Mouse (Mus musculus): ENCODE data around the gene Etv3.
"Not testable (repeated sequence)": the region's sequence is repeated elsewhere in the genome, so short reads cannot be mapped to it uniquely, and the experiment has no call there.

Gene Etv3

DNA sequence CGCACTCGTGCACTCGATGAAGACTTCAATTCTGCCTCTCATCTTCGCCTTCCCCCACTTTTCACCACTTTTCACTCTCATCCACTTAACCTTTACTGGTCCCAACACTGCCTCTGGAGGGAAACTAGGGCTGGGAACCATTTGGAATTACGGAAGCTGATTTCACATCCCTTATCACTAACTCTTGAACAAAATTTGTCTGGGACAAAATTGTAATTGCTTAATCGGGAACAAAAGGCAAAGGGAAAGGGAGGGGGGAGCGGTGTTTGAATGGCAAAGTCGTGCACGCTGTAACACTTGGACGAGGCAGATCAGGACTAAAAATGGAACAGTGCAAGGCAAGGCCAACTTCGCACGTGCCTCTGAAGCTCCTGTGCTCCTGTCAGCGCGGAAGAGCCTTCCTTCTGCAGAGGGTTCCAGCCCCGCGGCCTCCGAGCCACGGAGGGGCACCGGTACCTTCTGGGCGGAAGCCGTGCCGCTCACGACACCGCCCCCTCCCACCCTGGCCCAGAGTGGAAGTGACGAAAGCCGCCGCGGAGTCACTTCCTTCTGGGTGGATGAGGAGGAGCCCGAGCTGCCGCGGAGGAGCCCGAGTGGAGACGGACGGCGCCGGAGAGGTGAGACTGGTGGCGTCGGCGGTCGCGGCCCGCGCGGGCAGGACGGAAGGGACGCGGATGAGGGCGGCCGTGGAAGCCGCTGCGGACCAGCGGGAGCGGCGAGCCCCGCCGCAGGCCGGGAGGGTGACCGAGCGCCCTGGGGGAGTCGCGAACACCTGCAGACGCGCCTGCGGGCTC, at the start of gene Etv3:
Etv3 (plus strand) TSS at position 365 of the 794 bp plus-strand sequence.
- DNase-seq (ENCODE audit: low read depth), result peak; percentile 37

DNA sequence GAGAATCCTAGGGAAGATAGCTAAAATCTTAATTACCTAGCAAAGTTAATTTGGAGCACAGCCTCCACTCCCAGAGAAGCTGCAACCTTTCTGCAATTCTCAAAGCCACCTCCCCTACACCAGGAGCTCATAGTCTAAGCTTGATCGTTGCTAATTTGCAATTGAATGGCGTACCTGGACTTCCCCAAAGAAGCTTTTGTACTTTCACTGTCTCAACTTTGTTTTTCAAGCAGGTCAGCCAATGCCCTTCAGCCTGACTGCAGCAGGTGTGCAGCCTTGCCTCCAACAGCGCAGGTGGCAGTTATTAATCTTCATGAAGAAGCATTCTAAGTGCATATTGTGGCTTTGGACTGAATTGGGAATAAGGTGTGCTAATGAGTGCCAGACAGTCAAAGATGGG, 47.3 kb upstream of the Etv3 start:
- not testable (repeated sequence) for DNase-seq (ENCODE audit: low read depth)

DNA sequence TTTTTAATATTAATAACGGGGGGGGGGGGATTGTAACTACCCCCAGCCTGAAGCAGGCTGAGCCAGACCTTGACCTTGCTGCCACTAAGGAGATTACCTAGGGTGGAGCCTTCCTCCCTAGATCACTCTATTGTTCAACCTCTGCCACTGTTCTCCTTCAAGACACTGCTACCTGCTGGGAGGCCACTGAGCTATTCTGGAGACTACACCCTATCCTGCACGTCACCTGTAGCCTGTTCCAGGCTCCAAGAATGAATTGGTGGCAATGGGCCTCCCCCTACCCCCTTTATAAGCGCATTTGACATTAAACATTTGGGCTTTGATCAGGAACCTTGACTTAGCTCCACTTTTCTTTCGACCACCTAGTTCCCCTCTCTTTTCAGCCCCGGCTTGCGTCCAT, 46.6 kb upstream of the Etv3 start:
- DNase-seq (ENCODE audit: low read depth), result not testable (repeated sequence)

DNA sequence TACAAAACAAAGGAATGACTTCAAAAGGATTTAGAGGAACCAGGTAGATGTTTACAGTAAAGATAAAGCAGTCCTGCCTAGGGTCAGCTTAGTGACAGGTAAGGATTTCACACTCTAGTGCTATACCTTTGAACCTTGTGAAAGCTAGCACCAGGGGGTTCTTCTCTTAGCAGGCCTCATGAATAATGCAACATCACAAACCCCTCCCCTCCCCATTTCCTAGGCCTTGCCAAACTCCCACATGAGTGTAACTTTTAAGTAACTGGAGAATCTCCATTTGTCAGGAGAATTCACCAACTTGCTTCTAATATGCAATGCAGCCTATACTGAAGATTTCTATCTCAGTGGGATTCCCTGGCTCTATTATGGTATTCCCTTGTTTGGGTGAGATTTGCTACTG, 46.0 kb upstream of the Etv3 start:
- DNase-seq (ENCODE audit: low read depth), result not testable (repeated sequence)

DNA sequence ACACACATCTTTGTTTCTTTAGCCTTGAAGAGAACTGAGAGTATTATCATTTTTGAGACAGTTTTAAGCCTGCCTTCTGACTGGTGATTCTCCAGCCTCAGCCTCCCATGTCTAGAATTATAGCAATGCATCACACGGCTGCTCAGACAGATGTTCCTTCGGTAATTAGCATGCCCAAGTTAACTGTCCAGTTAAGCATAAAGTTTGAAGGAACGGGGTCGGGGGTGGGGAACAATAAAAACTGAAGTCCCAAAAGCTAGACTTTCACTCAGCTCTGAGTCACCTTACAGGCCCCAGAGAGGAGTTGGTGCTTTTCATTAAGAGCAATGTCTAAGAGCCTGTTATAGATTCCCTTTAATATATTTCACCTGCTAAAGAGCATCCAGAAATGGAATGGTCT, 37.8 kb upstream of the Etv3 start:
- DNase-seq (ENCODE audit: low read depth), result no peak

DNA sequence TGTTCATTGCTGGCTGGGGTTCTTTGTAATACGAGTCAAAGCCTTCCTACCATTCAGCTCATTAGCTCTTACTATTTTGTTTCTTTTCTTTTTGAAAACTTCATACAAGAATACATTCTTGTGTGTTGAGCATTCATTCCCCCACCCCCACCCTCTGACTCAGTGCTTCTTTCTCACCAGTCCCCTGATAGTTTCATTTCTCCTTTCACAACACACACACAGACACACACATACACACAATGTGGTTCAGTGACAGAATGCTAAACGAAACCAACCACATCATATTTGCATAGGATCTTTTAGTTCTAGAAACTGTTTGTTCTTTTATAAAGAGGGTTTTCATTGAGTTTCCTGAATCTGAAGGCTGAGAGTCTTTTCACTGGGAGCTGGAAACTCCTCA, 37.3 kb upstream of the Etv3 start:
- no peak for DNase-seq (ENCODE audit: low read depth)

DNA sequence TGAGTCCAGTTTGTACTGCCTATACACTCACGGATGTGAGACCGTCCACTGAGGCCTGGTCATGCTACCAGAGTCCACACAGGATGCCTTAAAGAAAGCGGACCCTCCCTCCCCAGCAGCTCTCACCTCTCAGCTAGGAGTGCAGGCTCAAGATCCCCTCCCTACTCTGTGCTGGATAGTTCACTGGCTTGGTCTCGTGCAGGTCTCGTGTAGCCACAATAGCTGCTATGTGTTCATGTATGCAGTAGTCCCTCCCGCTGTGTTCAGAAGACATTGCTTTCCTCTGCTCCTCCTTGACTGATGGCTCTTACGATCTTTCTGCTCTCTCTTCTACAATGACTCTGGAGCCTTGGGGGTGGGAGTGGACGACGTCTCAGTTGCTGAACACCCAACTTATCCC, 26.9 kb upstream of the Etv3 start:
- DNase-seq (ENCODE audit: low read depth), result no peak

DNA sequence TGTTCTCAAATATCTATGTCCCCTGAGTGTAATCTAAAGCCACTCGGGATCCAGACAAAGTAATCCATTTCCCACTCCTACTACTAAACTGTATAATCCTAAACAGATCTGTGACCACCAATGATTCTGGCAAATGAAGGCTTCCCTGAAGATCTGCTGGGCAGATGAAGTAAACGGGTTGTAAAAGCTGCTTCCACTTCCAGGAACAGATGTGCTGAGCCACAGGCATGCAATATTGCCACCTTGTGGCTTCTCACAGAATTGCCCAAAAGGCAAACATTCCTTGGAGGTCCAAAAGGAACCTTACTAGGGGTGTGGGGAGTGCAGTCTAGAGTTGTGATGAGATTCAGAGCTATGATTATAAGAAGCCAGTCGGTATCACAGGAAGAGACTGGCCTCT, 26.1 kb upstream of the Etv3 start:
- DNase-seq (ENCODE audit: low read depth), result peak; percentile 36

DNA sequence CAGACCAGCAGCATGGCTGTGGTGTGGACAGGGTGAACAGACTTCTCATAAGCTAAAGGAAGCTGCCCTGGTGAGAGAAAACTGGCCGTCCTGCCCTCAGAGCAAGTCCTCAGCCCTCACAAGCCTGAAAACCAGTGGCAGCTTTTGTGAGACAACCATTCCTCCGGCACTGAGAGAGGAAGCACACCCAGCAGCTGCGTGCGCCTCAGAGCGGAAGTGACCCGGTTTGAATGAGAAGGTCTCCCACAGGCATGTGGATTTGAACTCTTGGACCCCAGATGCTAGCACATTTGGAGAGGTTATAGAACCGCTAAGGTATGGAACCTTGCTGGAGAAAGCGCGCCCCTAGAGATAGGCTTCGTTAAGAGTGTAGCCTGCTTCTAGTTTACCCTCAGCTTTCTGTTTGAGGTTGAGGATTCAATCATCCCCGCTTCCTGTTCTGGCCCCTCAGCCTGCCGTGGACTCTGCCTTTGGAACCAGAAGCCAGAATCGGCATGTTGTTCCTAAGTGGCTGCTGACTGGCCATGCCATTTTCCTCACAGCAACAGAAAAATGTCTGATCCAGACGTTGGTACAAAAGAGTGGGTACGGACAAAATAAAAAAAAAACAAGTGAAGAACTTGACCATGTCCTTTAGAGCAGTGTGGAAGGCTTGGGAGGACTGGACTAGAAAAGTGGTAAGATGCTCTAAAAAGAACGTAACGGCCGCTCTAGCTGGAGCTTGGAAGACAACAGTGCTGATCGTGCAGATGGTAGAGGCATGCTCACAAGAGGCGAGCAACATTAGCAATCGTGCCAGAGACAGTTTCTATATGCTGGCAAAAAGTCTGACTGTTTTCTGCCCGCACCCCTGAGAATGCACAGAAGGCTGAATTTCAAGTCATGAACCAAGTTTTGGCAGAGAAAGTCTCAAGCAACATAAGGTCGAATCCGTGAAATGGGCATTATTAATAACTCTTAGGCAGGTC, 24.8 kb upstream of the Etv3 start:
- DNase-seq (ENCODE audit: low read depth), result no peak

DNA sequence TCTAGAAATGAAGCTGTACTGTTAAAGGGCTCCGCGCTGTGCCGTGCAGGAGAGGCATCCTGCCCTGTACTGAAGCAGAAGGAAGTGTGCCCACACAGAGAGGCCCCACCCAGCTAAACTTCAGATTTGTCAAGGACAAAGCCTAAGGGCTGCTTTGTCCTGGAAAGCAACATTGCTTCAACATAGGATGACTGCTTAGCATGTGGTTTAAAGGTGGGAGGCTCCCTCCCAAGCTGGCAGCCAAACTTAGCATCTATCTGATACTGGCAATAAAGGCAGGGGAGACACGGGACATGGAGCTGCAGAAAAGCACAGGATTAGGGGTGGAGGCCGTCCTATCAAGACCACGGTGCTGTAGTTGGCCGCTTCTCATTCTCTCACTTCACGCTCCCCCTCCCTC, 24.1 kb upstream of the Etv3 start:
- DNase-seq (ENCODE audit: low read depth), result no peak

DNA sequence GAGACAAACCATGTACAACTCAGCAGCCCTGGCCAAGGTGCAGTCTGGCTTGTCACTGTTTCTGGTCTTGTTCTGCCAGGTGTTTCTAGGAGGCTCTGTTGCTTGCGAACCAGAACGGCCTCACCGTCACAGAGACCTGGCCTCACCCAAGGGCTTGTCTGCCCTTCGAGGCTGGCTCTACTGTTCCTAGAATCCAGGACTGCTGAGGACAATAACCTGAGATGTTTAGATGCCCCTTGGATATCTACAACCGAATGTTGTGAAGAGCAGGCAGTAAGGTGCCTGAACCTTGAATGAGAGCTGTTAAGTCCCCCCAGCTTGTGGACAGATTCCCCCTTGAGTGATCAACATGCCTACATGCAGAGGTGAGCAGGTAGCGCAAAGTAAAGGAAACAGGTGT, 22.4 kb upstream of the Etv3 start:
- DNase-seq (ENCODE audit: low read depth), result no peak

DNA sequence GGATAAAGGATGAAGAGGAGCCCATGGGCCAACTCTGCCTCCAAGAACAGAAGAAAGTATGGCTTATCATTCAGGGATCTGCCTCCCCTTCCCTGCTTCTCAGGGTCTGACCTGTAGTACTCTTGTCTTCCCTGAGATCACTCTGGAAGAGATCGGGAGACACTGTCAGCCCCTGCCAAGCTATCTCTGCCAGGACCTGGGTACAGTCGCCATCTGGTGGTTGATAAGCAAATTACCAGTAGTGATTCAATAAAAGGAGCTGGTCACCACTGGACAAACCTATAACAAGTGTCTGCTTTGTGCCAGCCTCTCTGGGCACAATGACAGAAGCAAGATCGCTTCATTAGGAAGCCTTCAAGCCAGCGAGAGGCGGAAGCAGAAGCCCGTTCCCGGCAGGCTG, 20.9 kb upstream of the Etv3 start:
- no peak for DNase-seq (ENCODE audit: low read depth)

DNA sequence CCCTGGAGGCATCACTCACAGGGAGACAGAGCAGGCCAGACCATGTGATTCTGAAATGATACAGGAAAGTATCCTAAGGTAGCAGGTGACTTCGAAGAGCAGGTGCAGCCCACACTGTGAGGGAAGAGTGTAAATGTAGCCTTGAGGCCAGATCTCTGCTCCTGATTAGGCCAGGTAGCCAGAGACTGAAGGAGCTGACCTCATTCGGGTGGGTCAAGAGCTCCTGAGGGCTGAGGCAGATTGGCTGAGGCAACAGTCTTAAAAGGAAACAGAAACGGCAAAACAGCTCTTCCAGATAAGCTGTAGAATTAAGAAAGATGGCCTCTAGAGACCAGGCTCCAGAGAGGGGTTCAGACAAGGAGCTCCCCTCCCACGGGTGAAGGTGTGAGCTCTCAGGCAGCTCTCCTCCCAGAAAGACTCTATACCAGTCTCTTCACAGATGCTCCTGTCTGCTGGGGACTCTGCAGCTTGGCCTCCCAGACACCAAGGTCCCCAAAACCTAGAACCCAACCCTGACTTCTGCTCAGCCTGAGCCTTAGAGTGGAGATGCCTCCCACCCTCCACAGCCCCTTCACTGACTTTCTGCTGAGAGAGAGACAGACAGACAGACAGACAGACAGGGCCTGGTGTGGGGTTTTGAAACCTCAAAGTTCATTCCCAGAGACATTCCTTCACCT, 20.3 kb upstream of the Etv3 start:
- DNase-seq (ENCODE audit: low read depth), result no peak

DNA sequence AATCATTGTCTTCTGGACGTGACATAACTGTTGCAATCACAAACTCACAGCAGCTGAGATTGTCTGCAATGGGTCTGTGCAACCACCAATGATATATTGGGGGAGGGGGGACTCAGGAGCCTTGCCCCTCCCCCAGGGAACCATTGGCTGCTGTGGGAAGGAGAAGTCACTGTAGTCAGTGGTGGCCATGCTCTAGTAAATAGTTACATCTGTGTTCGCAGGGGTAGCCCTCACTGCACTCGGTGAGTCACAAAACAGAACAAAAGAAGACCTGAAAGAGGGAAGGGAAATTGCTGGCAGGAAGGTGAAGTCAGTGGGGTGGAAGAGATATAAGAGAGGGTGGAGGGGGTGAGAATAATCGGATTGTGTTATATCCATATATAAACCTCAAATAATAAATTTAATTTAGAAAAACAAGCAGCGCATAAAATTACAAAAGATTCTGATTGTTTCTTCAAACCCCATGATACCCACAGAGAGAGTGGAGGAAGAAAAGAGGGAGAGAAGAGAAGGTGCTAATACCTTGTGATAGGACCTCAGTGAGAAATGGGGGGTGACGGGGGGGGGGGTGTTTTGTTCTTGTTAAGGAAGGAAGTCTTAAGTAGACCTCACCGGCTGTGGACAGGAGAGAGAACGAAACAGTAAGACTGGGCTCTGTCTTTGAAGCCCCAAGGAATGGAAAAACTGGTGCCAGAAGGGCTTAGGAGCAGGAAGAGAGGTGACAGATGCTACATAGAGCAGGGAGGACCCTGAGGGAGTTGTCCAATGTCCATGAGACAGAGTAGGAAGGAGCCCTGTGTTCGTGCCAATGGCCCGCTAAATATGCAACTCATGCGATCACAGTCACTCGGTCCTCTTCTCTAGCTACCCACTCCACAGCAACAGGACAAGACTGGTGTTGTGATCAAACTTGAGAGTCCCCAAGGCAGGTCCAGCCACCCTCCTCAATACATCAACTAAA, 18.5 kb upstream of the Etv3 start:
- no peak for DNase-seq (ENCODE audit: low read depth)

DNA sequence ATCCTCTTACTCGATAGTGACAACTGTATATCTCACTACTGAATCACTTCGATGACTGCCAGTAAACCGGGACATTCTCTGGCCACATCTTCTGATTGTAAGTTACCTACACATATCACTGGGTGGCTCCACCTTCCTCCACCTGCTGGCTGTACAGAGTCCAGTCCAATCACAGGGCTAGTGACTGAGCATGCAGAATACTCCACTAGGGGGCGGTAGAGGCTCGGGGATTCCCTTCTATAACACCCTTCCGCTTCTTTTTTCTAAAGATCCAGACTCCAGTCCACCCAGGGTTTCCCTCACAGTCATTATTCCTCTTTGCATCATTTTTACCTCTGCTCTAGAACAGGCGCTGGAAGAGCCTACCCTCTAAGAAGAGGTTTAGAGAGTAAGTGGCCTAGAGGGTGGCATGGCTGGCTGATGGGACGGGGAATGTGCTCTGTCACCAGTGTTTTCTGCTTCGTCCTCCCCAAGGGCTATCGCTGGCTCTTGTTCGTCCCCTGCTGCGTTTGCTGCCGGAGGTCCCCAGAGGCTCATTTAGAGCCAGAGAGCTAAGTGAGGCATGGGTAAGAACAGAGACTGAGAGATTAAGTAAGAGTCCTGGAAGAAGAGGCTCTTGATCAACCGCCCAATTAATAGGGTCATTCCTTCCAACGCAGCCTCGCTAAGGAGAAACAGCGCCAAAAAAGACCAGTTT, 16.9 kb upstream of the Etv3 start:
- DNase-seq (ENCODE audit: low read depth), result no peak

DNA sequence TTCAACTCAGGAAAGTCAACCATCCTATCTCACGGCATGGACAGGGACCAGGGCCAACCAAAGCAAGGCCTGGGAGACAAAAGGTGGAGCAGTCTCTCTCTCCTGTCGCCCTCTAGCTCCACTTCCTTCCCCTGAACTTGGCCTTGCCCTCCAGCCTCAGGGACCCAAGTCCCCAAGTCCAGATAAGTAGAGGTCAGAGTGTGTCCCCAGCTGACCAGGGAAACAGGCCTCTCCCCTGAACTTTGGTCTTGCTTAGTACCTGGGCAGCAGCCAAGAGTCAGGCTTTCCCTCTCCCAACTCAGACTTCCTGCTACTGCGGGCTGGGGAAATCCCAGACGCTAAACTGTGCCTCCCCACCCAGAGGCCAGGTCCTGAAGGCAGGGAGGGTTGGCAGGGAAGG, 16.1 kb upstream of the Etv3 start:
- no peak for DNase-seq (ENCODE audit: low read depth)

DNA sequence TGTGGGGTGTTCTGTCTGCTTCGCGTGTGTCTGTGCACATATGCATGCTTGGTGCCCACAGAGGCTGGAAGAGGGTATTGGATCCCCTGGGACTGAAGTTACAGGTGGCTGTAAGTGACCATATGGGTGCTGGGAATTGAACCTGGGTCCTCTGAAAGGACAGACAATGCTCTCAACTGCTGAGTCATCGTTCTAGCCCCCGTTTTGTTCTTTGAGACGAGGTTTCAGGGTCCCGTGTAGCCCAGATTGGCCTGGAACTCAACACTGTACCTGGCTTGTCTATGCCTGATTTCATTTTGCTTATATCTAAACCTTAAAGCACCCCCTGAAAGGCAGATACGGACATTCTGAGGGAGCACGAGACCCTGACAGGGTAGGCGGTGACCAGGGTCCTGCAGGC, 14.4 kb upstream of the Etv3 start:
- DNase-seq (ENCODE audit: low read depth), result no peak

DNA sequence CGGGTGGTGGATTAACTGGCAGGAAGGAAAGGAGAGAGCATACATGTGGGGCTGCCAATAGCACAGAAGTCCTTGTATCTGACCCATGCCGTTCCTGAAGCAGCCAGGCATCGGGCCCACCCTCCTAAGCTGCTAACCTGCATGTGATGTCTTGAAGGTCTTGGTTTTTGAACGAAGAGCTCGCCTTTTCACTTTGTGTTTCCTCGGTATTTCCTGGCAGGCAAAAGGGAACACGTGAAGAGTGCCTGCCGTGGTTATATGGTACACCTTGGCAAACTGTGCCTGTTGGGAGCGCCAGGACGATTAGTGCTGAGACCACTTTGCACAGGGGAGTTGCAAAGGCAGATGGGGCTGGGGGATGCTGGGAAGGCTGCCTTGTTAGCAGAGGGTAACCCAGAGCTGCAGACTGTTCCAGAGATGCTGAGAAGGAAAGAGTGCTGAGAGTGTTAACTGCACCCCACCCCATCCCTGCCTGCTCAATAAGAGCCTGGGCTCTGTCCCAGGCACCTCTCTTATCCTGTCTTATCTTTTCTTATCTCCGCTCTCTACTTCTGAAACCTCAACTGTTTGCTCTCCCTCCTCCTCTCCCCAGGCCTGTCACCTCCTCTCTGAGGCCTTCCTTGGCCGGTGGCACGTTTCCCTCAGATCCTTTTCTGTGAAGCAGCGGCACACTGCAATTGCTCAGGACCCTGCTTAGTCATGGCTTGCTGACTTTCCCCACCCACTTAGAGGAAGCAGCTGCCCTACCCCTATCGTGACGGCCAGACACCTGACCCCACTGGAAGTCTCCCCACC, 13.0 kb upstream of the Etv3 start:
- no peak for DNase-seq (ENCODE audit: low read depth)

DNA sequence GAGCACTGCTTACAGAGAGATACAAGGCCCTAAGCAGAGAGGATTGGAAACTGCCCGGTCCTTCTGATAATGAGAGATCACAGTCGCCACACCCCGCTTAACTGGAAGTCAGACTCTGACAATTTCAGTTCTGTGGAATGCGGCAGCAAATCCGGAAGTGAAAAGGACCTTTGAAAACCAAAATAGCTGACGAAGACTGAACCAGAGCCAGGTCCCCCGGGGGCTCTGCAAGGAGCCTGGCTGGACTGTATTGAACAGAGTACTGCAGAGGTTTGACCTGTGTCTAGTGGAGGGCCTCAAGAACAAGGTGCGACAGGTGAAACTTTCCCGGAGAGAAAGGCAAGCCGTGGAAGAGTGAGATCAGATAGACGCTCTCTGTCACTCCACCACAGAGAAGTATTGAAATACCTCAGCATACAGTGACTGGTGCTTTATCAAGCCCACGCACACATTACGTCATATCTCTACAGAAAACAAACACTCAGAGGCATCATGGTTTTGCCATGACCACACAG, 9.6 kb upstream of the Etv3 start:
- no peak for DNase-seq (ENCODE audit: low read depth)

DNA sequence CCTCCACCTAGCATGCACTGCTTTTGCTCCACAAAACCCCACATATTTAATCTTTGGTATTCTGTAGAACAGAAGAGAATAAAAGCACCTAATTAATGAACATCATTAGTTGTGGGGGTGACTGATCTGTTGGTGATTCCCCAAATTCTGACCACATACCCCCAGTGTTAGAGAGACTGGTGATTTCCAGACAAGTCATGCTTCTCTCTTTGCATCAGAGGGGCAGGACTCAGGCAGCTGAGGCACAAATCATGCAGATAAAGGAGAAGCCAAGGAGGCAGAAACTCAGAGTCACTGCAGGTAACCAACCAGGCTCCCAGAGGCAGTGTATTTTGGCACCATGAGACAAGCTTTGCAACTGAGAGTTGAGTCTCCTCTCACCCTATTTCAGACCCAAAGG, 6.8 kb upstream of the Etv3 start:
- no peak for DNase-seq (ENCODE audit: low read depth)

All from fibroblast of lung, adult 2 months (primary cell).